Mouse (Mus musculus): ENCODE measurements around the gene Snapc3.

Snapc3 gene

GRCm38 (mm10) chr4:83417160-83417819 lies at the start of gene Snapc3:
Snapc3 (plus strand) TSS chr4:83417724.
- peak; percentile 92 for DNase-seq (ENCODE audit: low spot score)

- no peak for DNase-seq (ENCODE audit: low spot score)
Observed at GRCm38 (mm10) chr4:83373381-83373780, 44.1 kb upstream of the Snapc3 start.

DNA sequence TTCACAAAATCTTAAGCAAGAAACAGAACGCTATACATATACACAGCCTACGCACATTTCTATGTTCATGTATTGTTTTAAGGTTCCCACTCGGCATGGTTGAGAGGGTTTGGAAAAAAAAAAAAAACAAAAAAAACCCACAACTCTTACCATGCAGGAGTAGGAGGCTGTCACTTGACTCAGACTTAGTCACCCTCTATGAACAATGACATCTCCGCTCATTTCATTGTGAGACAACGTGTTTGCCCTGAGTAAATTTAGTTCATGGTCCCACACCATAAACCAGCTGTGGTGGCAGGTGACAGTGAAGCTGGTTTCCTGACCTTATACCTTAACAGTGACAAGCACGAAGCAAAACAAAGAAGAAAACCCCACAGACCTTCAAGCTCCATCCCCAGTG lies 41.9 kb upstream of the Snapc3 start:
- no peak for DNase-seq (ENCODE audit: low spot score)

DNA sequence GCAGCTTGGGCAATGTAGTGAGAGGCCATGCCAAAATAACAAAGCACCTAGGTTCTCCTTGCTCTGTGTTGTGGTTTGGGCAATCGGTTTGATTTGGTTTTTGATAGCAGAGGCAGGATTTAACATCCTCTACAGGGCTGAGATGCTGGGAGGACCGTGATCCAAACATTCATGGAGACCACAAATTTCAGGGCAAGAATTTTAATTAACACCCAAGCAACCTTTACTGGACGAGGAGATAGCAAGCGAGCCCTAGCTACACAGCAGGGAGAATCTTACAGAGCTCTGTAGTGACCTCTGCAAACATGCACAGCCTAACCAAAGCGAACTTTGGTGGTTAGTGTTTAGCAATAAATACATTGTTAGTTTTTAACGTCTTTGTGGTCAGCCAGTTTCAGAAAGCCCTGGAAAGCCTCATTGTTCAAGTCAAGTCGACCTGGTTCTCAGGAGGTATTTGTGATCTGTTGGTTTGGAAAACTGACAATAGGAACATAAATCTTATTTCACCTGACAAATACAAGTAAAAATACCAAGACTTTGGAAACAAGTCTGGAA lies 41.0 kb upstream of the Snapc3 start:
- no peak for DNase-seq (ENCODE audit: low spot score)

DNA sequence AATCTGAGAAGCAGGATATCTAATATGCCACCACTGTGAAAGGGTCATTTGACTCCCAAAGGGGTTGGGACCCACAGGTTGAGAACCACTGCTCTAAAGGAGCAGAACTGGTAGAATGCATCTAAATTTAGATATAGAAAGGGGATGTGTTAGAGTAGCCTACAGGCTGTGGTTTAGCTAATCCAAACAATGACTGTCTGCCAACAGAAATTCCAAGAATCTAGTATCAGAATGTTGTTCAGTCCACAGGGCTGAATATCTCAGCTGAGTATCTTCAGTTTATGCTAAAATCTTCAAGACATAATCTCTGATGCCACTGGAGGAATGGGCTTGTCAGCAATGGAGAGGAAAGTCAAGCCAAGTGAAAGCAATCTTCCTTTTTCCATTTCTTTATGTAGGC lies 38.5 kb upstream of the Snapc3 start:
- DNase-seq (ENCODE audit: low spot score) = no peak

- DNase-seq (ENCODE audit: low spot score) = no peak
Observed at GRCm38 (mm10) chr4:83379746-83380145, 37.8 kb upstream of the Snapc3 start.

DNA sequence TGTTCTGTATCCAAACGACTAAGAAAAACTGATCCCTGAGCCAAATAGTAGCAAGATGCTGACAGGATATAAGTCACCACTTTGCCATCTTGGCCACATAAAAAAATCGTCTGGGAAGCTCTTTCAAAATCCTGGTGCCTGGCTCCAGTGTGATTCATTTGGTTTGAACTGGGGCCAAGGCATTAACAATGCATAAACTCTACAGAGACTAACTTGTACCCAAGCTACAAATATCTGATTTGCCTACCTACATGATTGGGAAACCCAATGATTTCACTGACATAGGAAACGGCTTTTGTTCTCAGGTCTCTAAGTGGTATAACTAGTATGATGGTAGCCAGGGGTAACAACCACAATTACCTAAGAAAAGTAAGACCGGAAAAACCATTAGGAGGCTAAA lies 37.3 kb upstream of the Snapc3 start:
- DNase-seq (ENCODE audit: low spot score) = peak; percentile 6

DNA sequence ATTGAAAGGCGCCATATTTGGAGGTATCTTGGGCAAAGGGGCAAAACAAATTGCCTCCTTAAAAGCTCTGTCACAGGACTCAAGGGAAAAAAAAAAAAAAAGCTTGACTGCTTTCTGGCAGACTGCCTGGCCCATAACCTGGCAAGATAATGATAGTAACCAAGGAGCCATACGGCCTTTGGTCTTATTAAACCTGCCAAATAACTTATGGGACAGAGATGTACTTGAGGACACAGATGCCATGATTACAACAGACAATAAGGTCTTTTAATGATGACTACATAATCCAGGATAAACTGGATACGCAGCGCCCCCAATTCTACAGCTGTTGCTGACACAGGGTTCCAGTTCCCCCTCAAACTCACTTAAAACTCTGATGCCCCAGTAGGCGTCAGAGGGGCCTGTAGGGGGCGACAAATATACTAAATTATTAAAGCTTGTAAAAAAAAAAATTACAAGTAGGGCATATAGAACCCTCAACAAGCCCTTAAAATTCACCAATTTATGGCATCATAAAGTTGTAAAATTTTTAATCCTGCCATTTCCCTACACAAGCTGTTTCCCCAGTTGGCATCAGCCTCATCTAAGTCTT lies 33.5 kb upstream of the Snapc3 start:
- DNase-seq (ENCODE audit: low spot score) = peak; percentile 10

GRCm38 (mm10) chr4:83385091-83385490 lies 32.4 kb upstream of the Snapc3 start:
- no peak for DNase-seq (ENCODE audit: low spot score)

DNA sequence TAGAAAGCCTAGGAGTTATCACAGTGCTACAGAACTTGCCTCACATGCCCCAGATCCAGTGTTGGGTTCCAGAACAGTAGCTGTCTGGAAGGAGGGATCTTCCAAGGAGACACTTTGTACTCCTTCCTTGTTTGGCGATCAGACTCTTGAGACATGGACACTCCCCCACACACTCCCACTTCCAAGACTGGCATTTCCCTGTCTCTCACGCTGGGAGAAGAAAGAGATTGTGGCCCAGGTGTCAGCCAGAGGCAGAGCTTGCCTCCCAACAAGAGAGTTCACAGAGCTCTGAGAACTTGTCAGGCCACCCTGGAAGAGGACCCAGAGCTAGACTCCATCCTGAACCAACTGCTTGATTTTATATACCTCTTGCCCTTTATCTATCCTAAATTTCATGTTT lies 27.0 kb upstream of the Snapc3 start:
- DNase-seq (ENCODE audit: low spot score) = no peak

- DNase-seq (ENCODE audit: low spot score) = no peak
Observed at GRCm38 (mm10) chr4:83391956-83392355, 25.6 kb upstream of the Snapc3 start.

DNA sequence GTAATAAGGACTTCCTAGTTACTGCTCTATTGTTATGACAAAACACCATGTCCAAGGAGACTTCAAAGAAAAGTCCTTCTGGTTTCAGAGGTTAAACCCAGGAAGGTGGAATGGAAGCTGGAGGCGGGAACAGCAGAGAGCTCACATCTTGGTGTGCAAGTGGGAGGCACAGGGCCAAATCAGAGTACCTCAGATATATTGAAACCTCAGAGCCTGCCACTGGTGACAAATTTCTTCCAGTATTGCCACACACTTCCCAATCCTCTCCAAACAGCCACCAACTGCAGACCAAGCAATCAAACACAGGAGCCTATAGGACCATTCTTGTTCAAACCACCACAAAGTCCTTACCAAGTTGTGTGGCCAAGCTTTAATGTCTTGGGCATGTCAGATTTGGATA lies 23.8 kb upstream of the Snapc3 start:
- no peak for DNase-seq (ENCODE audit: low spot score)

DNA sequence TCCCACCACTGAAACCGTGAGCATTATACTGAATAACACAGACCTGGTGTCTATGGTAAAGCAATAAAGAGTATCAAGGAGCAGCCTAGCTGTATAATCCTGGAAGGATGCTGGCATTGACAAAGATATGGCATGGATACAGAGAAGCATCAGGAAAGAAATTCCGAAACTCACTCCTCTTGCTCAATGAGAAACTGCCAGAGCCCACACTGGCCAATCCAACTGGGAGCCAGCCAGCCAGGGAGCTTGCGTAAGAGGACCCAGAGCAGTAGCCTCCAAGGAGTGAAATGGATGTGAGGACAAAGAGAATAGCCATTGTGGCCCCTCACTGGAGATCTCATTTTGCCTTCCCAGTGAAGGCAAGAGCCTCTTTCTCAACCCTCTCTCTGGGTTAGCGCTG lies 21.2 kb upstream of the Snapc3 start:
- DNase-seq (ENCODE audit: low spot score) = peak; percentile 55

- DNase-seq (ENCODE audit: low spot score) = no peak
Observed at GRCm38 (mm10) chr4:83396996-83397770, 20.3 kb upstream of the Snapc3 start.

- no peak for DNase-seq (ENCODE audit: low spot score)
Observed at GRCm38 (mm10) chr4:83398527-83398926, 19.0 kb upstream of the Snapc3 start.

GRCm38 (mm10) chr4:83400691-83401595 lies 16.6 kb upstream of the Snapc3 start:
- DNase-seq (ENCODE audit: low spot score) = no peak

GRCm38 (mm10) chr4:83401712-83402111 lies 15.8 kb upstream of the Snapc3 start:
- no peak for DNase-seq (ENCODE audit: low spot score)

- DNase-seq (ENCODE audit: low spot score) = no peak
Observed at GRCm38 (mm10) chr4:83407688-83408087, 9.8 kb upstream of the Snapc3 start.

DNA sequence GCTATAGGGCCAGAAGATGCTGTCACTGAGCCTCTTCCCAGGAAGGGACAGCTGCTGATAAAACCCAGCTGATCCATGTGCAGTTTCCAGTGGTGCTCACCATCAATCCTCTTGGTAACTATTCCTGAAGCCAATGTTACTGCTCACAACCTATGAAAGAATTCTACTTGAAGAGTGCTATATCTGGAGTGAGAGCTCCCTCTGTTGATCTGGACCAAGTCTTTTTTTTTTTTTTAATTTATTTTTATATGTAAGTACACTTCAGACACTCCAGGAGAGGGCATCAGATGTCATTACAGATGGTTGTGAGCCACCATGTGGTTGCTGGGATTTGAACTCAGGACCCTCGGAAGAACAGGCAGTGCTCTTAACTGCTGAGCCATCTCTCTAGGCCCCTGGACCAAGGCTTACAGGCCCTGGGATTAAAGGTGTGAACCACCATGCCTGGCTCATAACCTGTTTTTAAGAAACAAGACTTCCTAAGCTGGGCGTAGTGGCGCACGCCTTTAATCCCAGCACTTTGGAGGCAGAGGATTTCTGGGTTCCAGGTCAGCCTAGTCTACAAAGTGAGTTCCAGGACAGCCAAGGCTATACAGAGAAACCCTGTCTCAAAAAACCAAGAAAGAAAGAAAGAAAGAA lies 7.5 kb upstream of the Snapc3 start:
- no peak for DNase-seq (ENCODE audit: low spot score)

DNA sequence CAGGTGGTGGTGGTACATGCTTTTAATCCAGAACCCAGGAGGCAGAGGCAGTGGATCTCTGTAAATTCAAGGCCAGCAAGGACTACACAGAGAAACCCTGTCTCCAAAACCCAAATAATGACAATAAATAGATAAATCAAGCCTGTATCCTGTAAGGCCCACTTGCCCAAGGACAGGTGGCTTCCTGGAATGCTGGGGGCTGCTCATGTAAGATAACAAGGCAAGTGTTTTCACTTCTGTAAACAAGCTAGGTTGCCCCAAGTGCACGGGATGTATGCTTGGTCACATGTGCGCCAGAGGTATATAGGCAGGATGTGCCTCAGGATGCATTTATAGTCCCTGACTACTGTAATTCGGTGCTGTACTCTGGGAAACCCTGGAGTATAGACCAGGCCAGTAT lies 5.5 kb upstream of the Snapc3 start:
- no peak for DNase-seq (ENCODE audit: low spot score)

DNA sequence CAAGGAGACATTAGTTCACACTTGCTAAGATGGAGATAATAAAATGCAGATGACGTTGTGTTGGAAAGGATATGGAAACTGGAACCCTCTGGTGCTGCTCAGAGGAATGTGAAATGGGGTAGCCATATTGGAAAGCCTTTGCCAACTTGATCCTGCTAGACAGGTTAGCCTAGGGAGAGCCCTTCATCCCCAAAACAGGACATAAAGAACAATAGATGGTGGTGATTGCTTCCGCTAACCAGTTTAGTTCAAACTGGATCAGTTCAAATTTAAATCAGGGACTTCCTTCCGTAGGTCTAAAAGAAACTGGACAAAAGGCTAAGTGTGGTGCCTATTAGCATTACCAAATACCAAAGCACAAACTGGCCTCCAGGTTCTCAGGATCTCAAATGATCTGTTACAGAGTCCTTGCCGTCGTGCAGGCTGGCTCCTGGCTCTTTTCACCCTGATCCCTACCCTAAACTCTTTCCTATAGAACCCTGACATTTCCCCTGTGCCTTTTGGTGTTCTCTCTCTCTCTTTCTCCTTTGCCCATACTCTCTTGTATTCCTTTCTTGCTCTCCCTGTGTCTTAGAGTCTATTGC lies 3.2 kb upstream of the Snapc3 start:
- no peak for DNase-seq (ENCODE audit: low spot score)

Measured in urinary bladder, postnatal 25 days (tissue).